Mouse (Mus musculus) midbrain, embryonic 16.5 days (tissue): ENCODE measurements around the gene Gm11983. TPM values are rescaled to one million over a fixed set of nuclear protein-coding genes. Genes with fewer than 3 reads are reported as not detected.
"Not testable (repeated sequence)": the region's sequence is repeated elsewhere in the genome, so short reads cannot be mapped to it uniquely, and the experiment has no call there.

Experiments
- ATAC-seq: fragments of 200-750 bp; cut with Nextera tagmentation; 2 replicates; pipeline ENCODE4 v1.8.0; 2017; ENCODE audit warnings: moderate TSS enrichment
- H3K27ac ChIP-seq: fragments of 300-500 bp; sonication (generic); 2 replicates; pipeline ENCODE4 v1.5.1; 2014; ENCODE audit warnings: mild to moderate bottlenecking, low read length, mixed read lengths
- H3K27me3 ChIP-seq: fragments of 300-500 bp; sonication (generic); 2 replicates; pipeline ENCODE4 v1.6.1; 2014; ENCODE audit warnings: low read depth, low read length, mixed read lengths; ENCODE audit not compliant: control insufficient read depth, insufficient read depth
- H3K36me3 ChIP-seq: fragments of 300-500 bp; sonication (generic); 2 replicates; pipeline ENCODE4 v1.6.1; 2014; ENCODE audit warnings: mild to moderate bottlenecking, low read length, moderate library complexity, mixed read lengths; ENCODE audit not compliant: control insufficient read depth, insufficient read depth
- H3K4me1 ChIP-seq: fragments of 300-500 bp; sonication (generic); 2 replicates; pipeline ENCODE4 v1.6.1; 2014; ENCODE audit warnings: mild to moderate bottlenecking, low read length, mixed read lengths; ENCODE audit not compliant: control insufficient read depth, insufficient read depth
- H3K4me2 ChIP-seq: fragments of 300-500 bp; sonication (generic); 2 replicates; pipeline ENCODE4 v1.6.1; 2014; ENCODE audit warnings: mild to moderate bottlenecking, low read length, mixed read lengths
- H3K4me3 ChIP-seq: fragments of 300-500 bp; sonication (generic); 2 replicates; pipeline ENCODE4 v1.5.1; 2014; ENCODE audit warnings: low read depth, mild to moderate bottlenecking, low read length, moderate library complexity, mixed read lengths
- H3K9ac ChIP-seq: fragments of 300-500 bp; sonication (generic); 2 replicates; pipeline ENCODE4 v1.6.1; 2014; ENCODE audit warnings: low read depth, low read length, mixed read lengths
- H3K9me3 ChIP-seq: fragments of 300-500 bp; sonication (generic); replicated peaks from 2 replicates; pipeline ENCODE4 v1.6.1; 2014; ENCODE audit warnings: mild to moderate bottlenecking, low read length, mixed read lengths; ENCODE audit not compliant: control insufficient read depth, poor library complexity, severe bottlenecking
- WGBS: fragments of 180-500 bp; shearing (Covaris S2); extraction: QIAGEN DNeasy Blood & Tissue Kit; methylation state at CpG from one replicate; pipeline ENCODE4 v1.1.7; 2014; 5-methylcytosine and 5-hydroxymethylcytosine counted together
- polyA plus RNA-seq: library from polyadenylated mRNA; unstranded; fragments of >200 nt; fragmentation: Nextera tagmentation; extraction: Ambion mirVana; gene quantifications from 2 replicates; pipeline ENCODE4 v1.2.1, GENCODE M21; 2015

Gm11983 gene
- polyA plus RNA-seq, 1 experiment from 2014 or later = not detected

DNA sequence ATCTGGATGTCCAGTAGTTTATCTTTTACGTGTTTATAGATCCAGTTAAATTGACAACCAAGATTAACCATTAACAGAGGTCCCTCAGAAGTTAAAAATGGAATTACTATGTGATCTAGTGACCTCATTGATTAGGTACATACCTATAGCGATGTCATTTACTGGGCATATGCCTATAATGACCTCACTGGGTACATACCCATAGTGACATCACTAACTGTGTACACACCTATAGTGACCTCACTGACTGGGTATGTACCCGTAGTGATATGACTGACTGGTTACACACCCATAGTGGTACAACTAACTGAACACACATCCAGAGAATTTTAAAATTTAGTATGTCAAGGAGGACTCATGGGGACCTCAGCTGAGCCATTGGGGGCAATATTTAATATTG is 18.5 kb upstream of the Gm11983 start:
- ATAC-seq = no peak
- peaks cover 8% of the 10 kb centered on the region; the same call in 1 of the 2 replicates for H3K4me1 ChIP-seq
- no peaks in the 10 kb centered on the region for H3K36me3 ChIP-seq
- WGBS = 91% methylated on average over 3 of the region's 3 CpGs
- no peak overlapping the region for H3K27ac ChIP-seq
- H3K27me3 ChIP-seq = no peaks in the 10 kb centered on the region
- no peak overlapping the region for H3K4me3 ChIP-seq
- H3K9me3 ChIP-seq = no peaks in the 10 kb centered on the region
- no peak overlapping the region for H3K9ac ChIP-seq
- no peak overlapping the region for H3K4me2 ChIP-seq

DNA sequence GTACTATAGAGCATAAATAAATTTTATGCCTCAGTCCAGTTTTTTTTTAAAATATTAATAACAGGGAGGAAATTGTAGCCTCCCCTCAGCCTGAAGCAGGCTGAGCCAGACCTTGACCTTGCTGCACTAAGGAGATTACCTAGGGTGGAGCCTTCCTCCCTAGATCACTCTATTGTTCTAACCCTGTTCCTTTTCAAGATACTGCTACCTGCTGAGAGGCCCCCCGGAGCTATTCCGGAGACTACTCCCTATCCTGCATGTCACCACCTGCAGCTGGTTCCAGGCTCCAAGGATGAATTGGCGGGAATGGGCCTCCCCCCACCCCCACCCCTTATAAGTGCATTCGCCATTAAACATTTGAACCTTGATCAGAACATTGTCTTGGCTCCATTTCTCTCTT is 15.9 kb upstream of the Gm11983 start:
- not testable (repeated sequence) for H3K9ac ChIP-seq, H3K9me3 ChIP-seq, H3K4me1 ChIP-seq, H3K27me3 ChIP-seq, H3K36me3 ChIP-seq, H3K27ac ChIP-seq, ATAC-seq, H3K4me2 ChIP-seq, H3K4me3 ChIP-seq
- 62% methylated on average over 4 of the region's 4 CpGs for WGBS

DNA sequence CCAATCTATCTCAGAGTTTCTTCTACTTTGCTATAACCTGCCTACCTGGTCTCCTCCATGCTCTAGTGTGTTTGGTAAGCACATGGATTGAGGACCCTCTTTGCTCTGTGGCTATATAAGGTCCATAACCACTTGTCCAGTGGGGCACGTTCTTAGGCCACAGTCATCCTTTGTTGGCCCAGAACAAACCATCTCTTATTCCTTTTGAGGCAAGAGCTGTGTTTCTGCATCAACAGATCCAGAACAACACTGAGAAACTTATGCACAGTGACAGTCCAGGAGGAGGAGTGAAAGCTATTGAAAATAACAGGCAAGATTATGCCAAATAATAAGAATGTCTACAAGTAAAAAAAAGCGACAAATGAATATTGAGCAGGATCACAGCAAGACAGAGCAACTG is 6.4 kb upstream of the Gm11983 start:
- Histone ChIP-seq H3K4me1 (no peaks in the 10 kb centered on the region), H3K27me3 (no peaks in the 10 kb centered on the region), H3K9ac (no peak overlapping the region), H3K27ac (no peak overlapping the region), H3K4me2 (no peak overlapping the region), H3K36me3 (no peaks in the 10 kb centered on the region), H3K4me3 (no peak overlapping the region), H3K9me3 (no peaks in the 10 kb centered on the region)
- WGBS = 65% methylated on average over 2 of the region's 2 CpGs
- ATAC-seq = no peak

DNA sequence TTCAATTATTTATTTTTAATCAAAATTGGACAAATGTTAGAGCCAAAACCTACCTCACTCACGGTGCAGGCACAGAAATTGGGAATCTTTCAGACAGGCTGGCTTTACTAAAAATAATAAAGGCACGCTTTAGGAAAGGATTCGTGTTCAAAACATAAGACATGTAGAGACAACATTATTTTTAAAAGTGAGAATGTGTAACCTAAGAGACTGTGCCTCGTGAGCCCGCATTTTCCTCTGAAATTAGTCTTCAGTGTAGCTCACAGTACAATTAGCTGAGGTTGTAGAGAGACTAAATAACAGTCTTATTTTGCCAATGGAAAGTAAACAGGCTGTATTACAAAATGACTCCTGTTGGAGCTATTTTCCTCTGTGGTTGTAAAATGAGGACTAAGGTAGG is 4.7 kb upstream of the Gm11983 start:
- Histone ChIP-seq H3K36me3 (no peaks in the 10 kb centered on the region), H3K4me1 (no peaks in the 10 kb centered on the region), H3K27ac (no peak overlapping the region), H3K4me2 (no peak overlapping the region), H3K27me3 (no peaks in the 10 kb centered on the region), H3K9ac (no peak overlapping the region), H3K9me3 (no peaks in the 10 kb centered on the region), H3K4me3 (no peak overlapping the region)
- ATAC-seq = no peak
- 92% methylated on average over 5 of the region's 5 CpGs for WGBS

DNA sequence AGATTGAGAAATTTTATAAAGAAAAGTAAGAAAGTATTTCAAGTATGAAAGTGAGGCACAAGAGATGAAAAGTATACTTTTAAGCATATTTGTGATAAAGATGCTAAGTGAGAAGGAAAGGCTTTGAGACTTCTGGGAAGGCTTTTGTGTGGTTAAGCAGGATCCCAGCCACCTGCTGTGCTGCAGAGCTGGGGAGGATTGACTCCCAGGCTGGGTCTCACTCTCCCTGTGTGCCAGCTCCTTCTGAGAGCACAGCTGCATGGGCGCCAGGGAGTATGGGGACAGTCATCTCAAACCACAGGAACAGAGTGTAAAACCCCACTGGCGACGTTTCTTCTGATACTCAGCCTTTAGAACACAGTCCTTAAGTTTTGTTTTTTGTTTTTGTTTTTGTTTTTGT is 3.3 kb upstream of the Gm11983 start:
- Histone ChIP-seq H3K4me3 (no peak overlapping the region), H3K4me1 (no peaks in the 10 kb centered on the region), H3K27ac (no peak overlapping the region), H3K9me3 (no peaks in the 10 kb centered on the region), H3K4me2 (no peak overlapping the region), H3K36me3 (no peaks in the 10 kb centered on the region), H3K9ac (no peak overlapping the region), H3K27me3 (no peaks in the 10 kb centered on the region)
- ATAC-seq = no peak
- WGBS = 65% methylated on average over 3 of the region's 3 CpGs

DNA sequence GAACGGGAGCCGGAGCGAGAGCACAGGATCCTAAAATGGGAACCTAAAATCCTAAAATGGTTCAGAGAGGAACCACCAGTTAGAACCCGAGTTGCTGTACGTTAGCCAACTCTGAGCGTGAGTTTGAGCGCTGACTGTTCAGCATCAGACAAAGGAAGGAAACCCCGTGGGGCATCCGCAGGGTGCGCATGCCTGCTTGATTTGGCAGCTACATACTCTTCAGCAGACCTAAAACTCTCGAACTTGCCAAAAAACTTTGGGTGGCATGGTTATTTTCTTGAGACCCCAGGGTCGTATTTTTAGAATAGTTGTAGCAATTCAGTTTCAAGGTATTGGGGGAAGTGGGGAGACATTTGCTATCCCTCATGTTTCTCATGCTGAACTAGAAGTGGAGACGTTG is 2.8 kb downstream of the Gm11983 start:
- Histone ChIP-seq H3K27ac (no peak overlapping the region), H3K27me3 (no peaks in the 10 kb centered on the region), H3K4me2 (no peak overlapping the region), H3K4me1 (peaks cover 3% of the 10 kb centered on the region), H3K36me3 (no peaks in the 10 kb centered on the region), H3K4me3 (no peak overlapping the region), H3K9ac (no peak overlapping the region), H3K9me3 (no peaks in the 10 kb centered on the region)
- WGBS = 74% methylated on average over 13 of the region's 13 CpGs
- no peak for ATAC-seq

DNA sequence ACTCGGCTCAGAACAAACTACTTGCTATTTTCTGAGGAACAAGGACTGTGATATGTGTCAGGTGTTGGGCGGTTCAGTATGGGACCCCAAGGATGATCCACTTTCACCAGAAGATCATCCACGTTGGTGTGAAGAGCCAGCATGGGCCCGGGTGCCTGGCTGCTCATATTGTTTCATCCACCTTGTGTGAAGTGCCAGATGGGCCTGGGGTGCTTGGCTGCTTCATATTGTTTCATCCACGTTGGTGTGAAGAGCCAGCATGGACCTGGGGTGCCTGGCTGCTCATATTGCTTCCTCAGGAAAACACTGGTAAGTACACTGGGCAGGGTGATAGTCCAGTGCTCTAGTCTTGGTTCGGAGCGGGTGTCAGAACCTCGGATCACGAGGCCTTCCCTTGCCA is 3.7 kb downstream of the Gm11983 start:
- Histone ChIP-seq H3K4me3 (no peak overlapping the region), H3K9ac (no peak overlapping the region), H3K9me3 (no peaks in the 10 kb centered on the region), H3K27ac (no peak overlapping the region), H3K4me2 (no peak overlapping the region), H3K4me1 (peaks cover 3% of the 10 kb centered on the region), H3K36me3 (no peaks in the 10 kb centered on the region), H3K27me3 (no peaks in the 10 kb centered on the region)
- 90% methylated on average over 9 of the region's 9 CpGs for WGBS
- no peak for ATAC-seq

DNA sequence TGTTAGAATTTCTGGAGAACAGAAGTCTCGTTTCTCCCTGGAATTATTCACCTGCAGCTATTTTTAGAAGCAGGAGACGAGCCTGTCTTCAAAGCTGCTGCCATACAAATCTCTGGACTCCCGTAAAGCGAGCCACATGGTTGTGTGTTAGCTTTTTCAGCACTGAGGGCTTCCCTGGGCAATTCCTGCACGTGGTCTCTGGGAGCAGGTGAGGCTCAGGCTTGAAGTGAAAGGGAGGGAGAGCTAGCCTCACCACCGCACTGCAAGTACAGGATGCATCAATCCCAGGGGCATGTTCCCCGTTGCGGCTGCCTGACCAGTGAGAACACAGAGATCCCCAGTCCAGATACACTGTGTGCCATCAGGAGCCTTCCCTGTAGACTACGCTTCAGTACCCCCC is 5.5 kb downstream of the Gm11983 start:
- peak; percentile 75; the same call in 1 of the 2 replicates for ATAC-seq
- H3K27me3 ChIP-seq = no peaks in the 10 kb centered on the region
- no peak overlapping the region for H3K9ac ChIP-seq
- no peak overlapping the region for H3K4me2 ChIP-seq
- H3K4me1 ChIP-seq = peaks cover 3% of the 10 kb centered on the region
- H3K9me3 ChIP-seq = no peaks in the 10 kb centered on the region
- WGBS = 58% methylated on average over 9 of the region's 9 CpGs
- H3K4me3 ChIP-seq = no peak overlapping the region
- no peaks in the 10 kb centered on the region for H3K36me3 ChIP-seq
- H3K27ac ChIP-seq = peak overlapping the region; percentile 50; the same call in 1 of the 2 replicates

DNA sequence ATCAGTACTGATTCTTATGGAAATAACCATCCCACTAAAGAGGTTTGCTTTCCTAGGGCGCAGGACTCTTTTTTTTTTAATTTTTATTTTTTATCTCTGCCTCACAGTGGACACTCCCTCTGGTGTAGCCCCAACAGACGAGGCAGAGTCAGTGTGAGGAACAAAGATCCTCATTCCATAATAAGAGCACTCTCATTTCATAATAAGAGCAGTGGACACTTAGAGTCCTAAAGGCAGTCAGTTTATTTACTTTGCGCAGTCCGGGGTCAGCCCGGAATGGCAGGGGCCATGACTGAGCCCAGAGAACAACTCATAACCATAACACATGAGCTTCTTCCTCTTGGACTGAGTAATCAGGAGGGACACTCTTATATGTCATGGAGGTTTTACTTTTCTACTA is 9.3 kb downstream of the Gm11983 start:
- 54% methylated on average over 5 of the region's 5 CpGs for WGBS
- Histone ChIP-seq H3K27me3 (no peaks in the 10 kb centered on the region), H3K36me3 (no peaks in the 10 kb centered on the region), H3K9me3 (no peaks in the 10 kb centered on the region), H3K4me1 (peaks cover 3% of the 10 kb centered on the region), H3K9ac (no peak overlapping the region), H3K4me3 (no peak overlapping the region), H3K27ac (no peak overlapping the region), H3K4me2 (no peak overlapping the region)
- ATAC-seq = no peak

DNA sequence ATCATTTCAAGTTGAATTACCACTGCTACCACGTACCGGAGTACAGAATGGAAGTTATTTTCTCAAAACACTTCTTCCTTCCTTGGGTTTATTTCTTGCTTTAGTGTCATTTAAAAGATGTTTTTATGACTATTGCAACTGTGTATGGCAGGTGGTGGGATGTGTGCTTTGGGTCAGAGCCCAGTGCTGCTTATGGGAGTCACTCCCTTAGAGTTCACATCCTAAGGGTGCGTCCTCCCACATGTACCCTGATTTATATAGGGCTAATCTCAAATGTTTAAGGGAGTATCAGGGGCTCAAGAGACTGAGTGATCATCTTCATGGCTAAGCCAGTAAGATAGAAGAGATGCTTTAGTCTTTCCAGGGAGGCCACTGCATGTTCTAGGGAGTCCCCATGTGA is 11.3 kb downstream of the Gm11983 start:
- H3K9ac ChIP-seq = no peak overlapping the region
- 95% methylated on average over 3 of the region's 3 CpGs for WGBS
- H3K4me1 ChIP-seq = no peaks in the 10 kb centered on the region; the same call in 1 of the 2 replicates
- no peak for ATAC-seq
- H3K4me3 ChIP-seq = no peak overlapping the region
- no peak overlapping the region for H3K27ac ChIP-seq
- H3K9me3 ChIP-seq = no peaks in the 10 kb centered on the region
- H3K27me3 ChIP-seq = no peaks in the 10 kb centered on the region
- H3K36me3 ChIP-seq = no peaks in the 10 kb centered on the region
- no peak overlapping the region for H3K4me2 ChIP-seq
